Mouse (Mus musculus) bone marrow, adult 2 months (tissue): ENCODE results near the gene Hnrnpab.

Experiments
- CTCF ChIP-seq: fragments of 200-500 bp; IDR thresholded peaks from 2 replicates; pipeline ENCODE4 v1.5.1; 2011; ENCODE audit warnings: low read length, control low read depth; ENCODE audit not compliant: control insufficient read depth, insufficient read depth
- POLR2A ChIP-seq: fragments of 200-500 bp; IDR thresholded peaks from 2 replicates; pipeline ENCODE4 v1.6.1; 2011; ENCODE audit warnings: low read depth, mild to moderate bottlenecking, control low read depth, low read length, borderline replicate concordance; ENCODE audit not compliant: control insufficient read depth

- TF ChIP-seq POLR2A (no peak), CTCF (no peak)
These were observed 42.7 kb upstream of the Hnrnpab start for GRCm38 (mm10) chr11:51649111-51649888.
